Mouse (Mus musculus): ENCODE measurements around the gene Mau2. TPM values are rescaled to one million over a fixed set of nuclear protein-coding genes. Genes with fewer than 3 reads are reported as not detected.
A peak's percentile ranks its signal among the peaks of the same experiment; 100 is the strongest.
"Not testable (repeated sequence)": the region's sequence is repeated elsewhere in the genome, so short reads cannot be mapped to it uniquely, and the experiment has no call there.

Gene Mau2
- polyA plus RNA-seq, 2 experiments from 2014 or later = 43.3 to 70.0 TPM

DNA sequence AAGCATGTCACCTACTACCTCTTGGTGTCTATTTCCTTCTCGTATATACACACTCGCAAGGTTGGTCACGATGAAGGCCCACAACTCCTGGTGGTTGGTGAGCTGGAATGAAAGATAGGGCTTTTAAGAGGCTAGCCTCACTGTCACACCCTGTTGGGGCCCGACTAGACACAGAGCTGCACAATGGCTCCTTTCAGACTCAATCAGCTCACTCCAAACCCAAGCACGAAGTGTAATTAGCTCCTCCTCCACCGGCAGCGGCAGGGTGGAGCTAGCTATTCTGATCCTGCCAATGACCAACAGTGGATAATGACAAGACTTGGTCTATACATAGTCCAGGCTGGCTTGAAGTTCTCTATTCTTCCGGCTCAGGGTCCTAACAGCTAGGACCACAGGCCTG lies 18.9 kb downstream of the Mau2 start:
- no peak for ATAC-seq

DNA sequence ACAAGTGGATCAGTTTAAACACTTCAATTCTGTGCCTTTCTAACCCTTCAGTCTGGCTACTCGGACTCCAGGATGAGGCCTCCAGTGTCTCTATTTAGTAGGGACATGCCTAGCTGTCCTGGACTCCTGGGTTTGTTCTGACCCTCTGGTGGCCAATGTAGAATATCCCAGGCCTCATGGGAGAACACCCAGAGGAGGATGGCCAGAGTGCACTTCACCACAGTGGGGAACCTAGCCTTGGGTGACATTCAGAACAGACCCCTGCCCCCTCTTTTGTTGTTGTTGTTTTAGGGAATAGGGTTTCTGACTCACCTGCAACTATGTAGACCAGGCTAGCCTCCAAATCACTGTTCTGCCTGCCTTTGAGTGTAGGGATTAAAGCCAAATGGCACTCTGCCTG lies 27.5 kb downstream of the Mau2 start:
- no peak for ATAC-seq

GRCm38 (mm10) chr8:70012763-70013162 lies 29.8 kb downstream of the Mau2 start:
- ATAC-seq = no peak

DNA sequence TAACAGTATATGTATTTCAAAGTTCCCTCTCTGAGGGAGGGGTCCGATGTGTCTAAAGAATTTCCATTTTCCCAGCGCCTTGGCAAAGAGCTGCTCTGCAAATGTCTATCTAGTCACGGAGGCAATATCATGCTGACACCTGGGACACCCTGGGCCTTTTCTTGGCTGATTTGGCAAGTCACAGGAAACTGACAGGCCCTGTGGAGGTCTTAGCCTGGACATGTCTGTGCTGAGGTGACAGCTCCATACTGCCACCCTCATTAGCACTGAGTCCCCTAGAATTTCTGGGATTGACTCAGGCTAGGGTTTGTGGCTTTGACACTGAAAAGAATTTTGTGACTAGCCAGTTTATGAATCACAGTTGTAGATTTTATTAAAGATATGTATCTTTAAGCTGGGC lies 30.2 kb downstream of the Mau2 start:
- no peak for ATAC-seq

DNA sequence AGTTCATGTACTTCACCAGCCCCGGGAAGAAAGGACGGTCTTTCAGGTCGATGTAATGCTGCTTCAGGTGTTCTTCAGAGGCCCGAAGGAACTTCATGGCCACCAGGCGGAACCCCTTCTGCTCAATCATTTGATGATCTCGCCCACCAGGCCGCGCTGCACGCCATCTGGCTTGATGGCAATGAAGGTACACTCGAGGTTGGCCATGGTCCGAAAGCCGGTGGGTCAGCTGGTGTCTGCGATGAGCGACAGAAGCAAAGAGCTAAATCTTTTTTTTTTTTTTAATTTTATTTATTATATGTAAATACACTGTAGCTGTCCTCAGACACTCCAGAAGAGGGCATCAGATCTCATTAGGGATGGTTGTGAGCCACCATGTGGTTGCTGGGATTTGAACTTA lies 31.7 kb downstream of the Mau2 start:
- ATAC-seq = not testable (repeated sequence)

DNA sequence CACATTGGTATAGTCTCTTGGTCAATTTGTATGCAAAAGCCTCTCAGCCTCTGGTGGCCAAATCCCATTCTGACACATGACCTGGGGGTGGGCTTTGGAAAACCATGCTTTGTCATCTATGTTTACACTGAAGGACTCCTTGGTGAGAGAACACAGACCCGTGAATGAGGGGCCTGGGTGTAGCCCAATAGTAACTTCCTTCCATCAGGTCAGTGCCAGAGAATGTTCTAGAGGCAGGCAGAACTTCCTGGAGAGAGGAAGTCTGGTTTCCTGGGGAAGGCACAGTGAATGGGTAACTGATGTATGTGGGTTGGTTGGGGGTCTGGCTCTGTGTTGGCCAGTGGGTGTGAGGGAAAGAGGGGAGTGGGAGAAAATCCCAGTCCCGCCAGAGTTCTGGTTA lies 37.4 kb downstream of the Mau2 start:
- no peak for ATAC-seq

DNA sequence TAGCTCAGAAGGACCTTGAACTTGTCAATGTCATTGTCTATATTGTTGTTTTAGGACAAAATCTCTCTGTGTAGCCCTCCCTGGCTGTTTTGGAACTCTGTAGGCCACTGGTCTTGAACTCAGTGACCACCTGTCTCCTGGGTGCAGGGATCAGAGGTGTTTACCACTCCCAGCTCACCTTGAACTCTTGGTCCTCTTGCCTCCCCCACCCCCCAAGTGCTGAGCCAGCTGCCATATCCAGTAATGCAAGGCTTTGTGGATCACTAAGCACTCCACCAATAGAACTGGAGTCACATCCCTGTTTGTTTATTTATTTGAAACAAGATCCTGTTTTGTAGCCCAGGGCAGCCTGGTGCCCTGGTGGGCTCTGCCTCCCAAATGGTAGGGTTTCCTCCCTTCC lies 38.2 kb downstream of the Mau2 start:
- ATAC-seq = no peak

DNA sequence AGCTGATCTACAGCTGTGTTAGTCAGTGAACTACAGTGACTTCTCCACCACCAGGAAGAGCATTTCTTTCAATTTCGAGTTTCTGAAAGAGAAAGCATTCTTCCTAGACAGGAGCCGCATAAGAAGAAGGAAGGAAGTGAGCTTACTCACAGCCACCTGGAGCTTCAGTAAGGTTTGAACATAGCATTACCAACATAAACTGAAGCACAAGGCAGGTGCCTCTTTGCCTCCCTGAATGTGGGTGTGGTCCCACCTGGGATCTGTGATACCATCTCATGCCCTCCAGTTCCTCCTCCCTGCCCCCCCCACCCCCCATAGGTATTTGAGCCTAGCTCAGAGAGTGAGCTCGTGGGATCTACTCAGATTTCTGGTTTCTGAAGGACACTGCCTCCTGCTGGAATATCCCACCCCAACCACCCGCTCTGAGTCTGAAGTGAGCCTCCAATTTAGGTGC lies 39.3 kb downstream of the Mau2 start:
- peak; percentile 66 for ATAC-seq

DNA sequence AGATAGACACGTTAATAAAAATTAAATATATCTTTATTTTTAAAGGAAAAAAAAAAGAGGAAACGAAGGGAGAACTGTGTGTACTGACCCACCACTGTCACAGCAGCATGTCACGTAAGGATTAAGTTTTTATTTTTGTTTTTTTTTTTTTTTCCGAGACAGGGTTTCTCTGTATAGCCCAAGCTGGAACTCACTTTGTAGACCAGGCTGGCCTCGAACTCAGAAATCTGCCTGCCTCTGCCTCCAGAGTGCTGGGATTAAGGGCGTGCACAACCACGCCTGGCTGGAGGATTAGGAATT lies 40.7 kb downstream of the Mau2 start:
- ATAC-seq = not testable (repeated sequence)

- peak; percentile 73 for ATAC-seq
Observed at GRCm38 (mm10) chr8:70001176-70001891, 41.2 kb downstream of the Mau2 start.

GRCm38 (mm10) chr8:70000226-70000625 lies 42.3 kb downstream of the Mau2 start:
- ATAC-seq = no peak

- ATAC-seq = no peak
Observed at GRCm38 (mm10) chr8:69999236-69999635, 43.3 kb downstream of the Mau2 start.

DNA sequence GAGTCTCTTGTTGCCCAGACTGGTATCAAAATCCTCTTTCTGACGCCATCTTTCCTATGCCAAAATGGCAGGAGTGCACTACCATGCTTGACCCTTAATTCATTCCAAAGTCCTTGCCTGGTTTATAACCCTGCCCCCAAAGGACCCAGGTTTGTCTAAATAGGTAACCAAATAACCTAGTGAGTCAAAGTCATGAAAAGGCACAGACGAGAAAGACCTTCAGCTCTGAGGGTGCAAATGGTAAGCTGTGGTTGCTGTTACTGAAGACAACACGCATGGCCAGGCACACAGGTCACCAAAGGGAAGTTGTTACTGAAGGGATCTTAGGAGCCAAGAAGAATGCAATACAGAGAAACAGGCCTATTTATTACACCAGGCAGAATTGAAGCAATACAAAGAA lies 43.8 kb downstream of the Mau2 start:
- no peak for ATAC-seq

- ATAC-seq = no peak
Observed at GRCm38 (mm10) chr8:69996589-69997285, 45.8 kb downstream of the Mau2 start.

DNA sequence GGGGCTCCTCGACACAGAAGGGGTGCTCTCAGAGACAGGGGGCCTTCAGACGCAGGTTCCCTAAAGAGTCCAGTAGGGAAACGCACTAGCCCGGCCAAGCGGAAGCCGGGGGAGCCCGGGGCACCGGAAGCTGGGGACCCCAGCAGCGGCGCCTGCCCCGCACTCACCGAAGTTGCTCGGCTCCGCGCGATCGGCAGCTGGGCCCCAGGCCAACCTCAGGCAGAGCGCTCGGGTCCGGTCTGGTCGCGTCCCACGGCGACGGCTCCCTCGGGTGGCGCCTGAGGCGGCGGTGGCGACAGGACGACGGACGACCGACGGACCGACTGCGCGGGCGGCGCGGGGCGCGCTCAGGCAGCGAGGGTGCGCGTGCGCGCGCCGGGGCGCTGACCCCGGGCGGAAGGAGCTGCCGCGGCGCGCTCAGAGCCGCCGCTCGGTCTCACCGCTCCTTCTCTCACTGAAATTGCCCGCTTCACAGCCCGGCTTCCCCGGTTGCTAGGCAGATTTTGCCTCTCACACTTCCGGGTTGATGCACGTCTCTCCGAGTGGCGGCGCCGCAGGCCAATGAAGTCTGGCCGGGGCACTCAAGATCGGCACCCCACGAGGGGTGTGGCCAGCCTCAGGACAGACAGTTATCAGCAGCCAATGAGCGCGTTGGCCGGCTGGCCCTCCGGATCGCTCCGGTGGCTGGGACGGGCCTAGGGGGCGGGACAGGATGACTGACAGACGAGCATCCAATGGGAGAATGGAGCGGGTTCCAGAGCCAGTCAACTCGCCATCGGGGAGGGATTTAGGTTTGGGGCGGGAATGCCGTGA lies 46.6 kb downstream of the Mau2 start, which contains the start of gene Gatad2a:
Gene Gatad2a, minus strand, starts transcription at position 609 of the 813 bp plus-strand sequence.
- peak; percentile 91 for ATAC-seq

GRCm38 (mm10) chr8:69995422-69995775 lies 47.1 kb downstream of the Mau2 start:
- ATAC-seq = no peak

DNA sequence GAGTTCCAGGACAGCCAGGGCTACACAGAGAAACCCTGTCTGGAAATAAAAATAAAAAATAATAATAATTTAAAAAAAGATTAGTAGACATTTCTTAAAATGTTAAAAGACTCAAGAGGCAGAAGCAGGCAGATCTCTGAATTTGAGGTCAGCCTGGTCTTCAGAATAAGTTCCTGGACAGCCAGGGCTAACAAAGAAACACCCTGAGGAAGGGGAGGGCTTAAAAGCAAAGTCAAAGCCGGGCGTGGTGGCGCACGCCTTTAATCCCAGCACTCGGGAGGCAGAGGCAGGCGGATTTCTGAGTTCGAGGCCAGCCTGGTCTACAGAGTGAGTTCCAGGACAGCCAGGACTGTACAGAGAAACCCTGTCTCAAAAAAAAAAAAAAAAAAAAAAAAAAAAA lies 53.6 kb downstream of the Mau2 start:
- not testable (repeated sequence) for ATAC-seq

- ATAC-seq = no peak
Observed at GRCm38 (mm10) chr8:69987744-69988143, 54.8 kb downstream of the Mau2 start.

GRCm38 (mm10) chr8:69984876-69985553 lies 57.5 kb downstream of the Mau2 start:
- peak; percentile 78 for ATAC-seq

- ATAC-seq = no peak
Observed at GRCm38 (mm10) chr8:69978456-69978855, 64.1 kb downstream of the Mau2 start.

- ATAC-seq = no peak
Observed at GRCm38 (mm10) chr8:69974806-69975205, 67.7 kb downstream of the Mau2 start.

- peak; percentile 96 for ATAC-seq
Observed at GRCm38 (mm10) chr8:69974194-69974614, 68.3 kb downstream of the Mau2 start.
